Comparison of ENCODE assay signal across 9 mouse cellular contexts in the genomic region with DNA sequence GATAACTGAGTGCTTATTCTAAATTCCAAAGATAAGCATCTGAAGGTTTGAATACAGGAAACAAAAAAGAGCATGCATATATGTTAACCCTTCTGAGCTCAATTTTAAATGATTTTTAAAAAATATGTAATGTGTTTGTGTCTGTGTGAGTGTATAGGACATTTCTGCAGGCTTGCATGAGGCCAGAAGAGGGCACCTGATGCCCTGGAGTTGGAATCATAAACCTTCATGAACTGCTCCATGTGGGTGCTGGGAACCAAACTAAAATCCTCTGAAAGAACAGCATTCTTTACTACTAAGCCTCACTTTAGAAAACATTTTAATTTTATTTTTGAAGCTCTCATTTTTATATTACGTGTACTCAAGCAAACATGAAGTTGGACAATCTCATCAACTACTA. TPM values are rescaled to one million over a fixed set of nuclear protein-coding genes. Genes with fewer than 3 reads are reported as not detected.
A peak's percentile ranks its signal among the peaks of the same experiment; 100 is the strongest.
DNase-seq lines count a peak whose midpoint lies in the region; ATAC-seq and TF ChIP-seq lines count a peak whose summit lies in the region.
"Had no signal": no experiment of that assay in that cellular context is flagged by ENCODE, and none has a peak within 500 bp of the region (broad histone marks: within the 10 kb centered on the region; RNA-seq: fewer than 3 reads in every experiment).

No protein-coding gene starts in this region.

- no peak for DNase-seq in layer of hippocampus, adult 2 months (ENCODE audit: low spot score in 2 of 2)
- no peak for DNase-seq in layer of hippocampus, adult 9-11 months
- no peak for DNase-seq in embryonic facial prominence, embryonic 14.5 days (ENCODE audit: low spot score)
- DNase-seq in cerebellum, adult 9-10 months, result no peak
- DNase-seq: lung, adult 2 months; thymus, postnatal 25 days had no signal

- no peak for ATAC-seq in embryonic facial prominence, embryonic 14.5 days (ENCODE audit: low read depth)
- no peak for ATAC-seq in hindbrain, embryonic 13.5 days (ENCODE audit: low FRiP score)
- no peak for ATAC-seq in neural tube, embryonic 12.5 days (ENCODE audit: low FRiP score, low read depth)
- no peak for ATAC-seq in cerebellum, adult (ENCODE audit: insufficient number of reproducible peaks, low FRiP score, low TSS enrichment)

- H3K4me3 ChIP-seq in layer of hippocampus, adult 2 months, result no peak overlapping the region
- H3K4me3 ChIP-seq in embryonic facial prominence, embryonic 14.5 days (ENCODE audit: low read depth, low read length), result 0 out of 2 replicates have a peak overlapping the region, but pooled peaks have one; percentile 11
- peak overlapping the region; percentile 13 for H3K4me3 ChIP-seq in hindbrain, embryonic 13.5 days
- no peak overlapping the region for H3K4me3 ChIP-seq in neural tube, embryonic 12.5 days

- peaks cover 59% of the 10 kb centered on the region for H3K36me3 ChIP-seq in embryonic facial prominence, embryonic 14.5 days (ENCODE audit: control insufficient read depth, insufficient read depth, low read length)
- H3K36me3 ChIP-seq in hindbrain, embryonic 13.5 days, result peaks cover 38% of the 10 kb centered on the region
- peaks cover 46% of the 10 kb centered on the region for H3K36me3 ChIP-seq in neural tube, embryonic 12.5 days

- no peaks in the 10 kb centered on the region for H3K9me3 ChIP-seq in embryonic facial prominence, embryonic 14.5 days (ENCODE audit: control insufficient read depth, low read length)
- no peaks in the 10 kb centered on the region for H3K9me3 ChIP-seq in hindbrain, embryonic 13.5 days
- H3K9me3 ChIP-seq in neural tube, embryonic 12.5 days, result no peaks in the 10 kb centered on the region

- peaks cover 20% of the 10 kb centered on the region for H3K4me1 ChIP-seq in embryonic facial prominence, embryonic 14.5 days (ENCODE audit: control insufficient read depth, insufficient read depth, low read length)
- peaks cover 43% of the 10 kb centered on the region for H3K4me1 ChIP-seq in hindbrain, embryonic 13.5 days (replicated peaks)
- peaks cover 9% of the 10 kb centered on the region for H3K4me1 ChIP-seq in neural tube, embryonic 12.5 days

- WGBS in embryonic facial prominence, embryonic 14.5 days, result 93% methylated on average over 1 of the region's 1 CpGs
- WGBS in hindbrain, embryonic 13.5 days, result 91% methylated on average over 1 of the region's 1 CpGs
- WGBS in neural tube, embryonic 12.5 days, result 94% methylated on average over 1 of the region's 1 CpGs

- H3K27me3 ChIP-seq in embryonic facial prominence, embryonic 14.5 days (replicated peaks; ENCODE audit: control insufficient read depth, insufficient read depth, low read length), result no peaks in the 10 kb centered on the region
- no peaks in the 10 kb centered on the region for H3K27me3 ChIP-seq in hindbrain, embryonic 13.5 days
- no peaks in the 10 kb centered on the region for H3K27me3 ChIP-seq in neural tube, embryonic 12.5 days (replicated peaks)

- peak; percentile 28; the same call in 1 of the 2 replicates for TF ChIP-seq CTCF in layer of hippocampus, adult 2 months (conservative IDR thresholded peaks at IDR 0.05)

- H3K4me2 ChIP-seq in embryonic facial prominence, embryonic 14.5 days (ENCODE audit: low read depth, low read length), result peak overlapping the region; percentile 36
- H3K4me2 ChIP-seq in hindbrain, embryonic 13.5 days, result peak overlapping the region; percentile 48
- peak overlapping the region; percentile 50 for H3K4me2 ChIP-seq in neural tube, embryonic 12.5 days (replicated peaks)

- H3K9ac ChIP-seq in embryonic facial prominence, embryonic 14.5 days (ENCODE audit: low read depth, low read length), result no peak overlapping the region
- no peak overlapping the region for H3K9ac ChIP-seq in hindbrain, embryonic 13.5 days
- H3K9ac ChIP-seq in neural tube, embryonic 12.5 days, result no peak overlapping the region

- no peak overlapping the region for H3K27ac ChIP-seq in layer of hippocampus, adult 2 months
- H3K27ac ChIP-seq in embryonic facial prominence, embryonic 14.5 days (replicated peaks; ENCODE audit: low read depth, low read length), result no peak overlapping the region
- H3K27ac ChIP-seq in hindbrain, embryonic 13.5 days, result no peak overlapping the region
- no peak overlapping the region for H3K27ac ChIP-seq in neural tube, embryonic 12.5 days

RNA-seq across cellular contexts. Expression of gene Vim, which starts 3.7 kb away (rescaled TPM):
- 10 to 100 TPM; 57.4 to 71.6 TPM for total RNA-seq in layer of hippocampus, adult 2 months (2021)
- polyA plus RNA-seq in embryonic facial prominence, embryonic 14.5 days (2014; fragmentation: Nextera tagmentation; extraction: Ambion mirVana), result 1,242 and 1,248 TPM in 2 replicates
- polyA plus RNA-seq in hindbrain, embryonic 13.5 days (2015; fragmentation: Nextera tagmentation; extraction: Ambion mirVana), result 727 and 758 TPM in 2 replicates
- 1,122 and 1,179 TPM in 2 replicates for polyA plus RNA-seq in neural tube, embryonic 12.5 days (2016; fragmentation: Nextera tagmentation; extraction: Ambion mirVana)

RNA-seq across cellular contexts. Expression of gene Trdmt1, which starts 32.9 kb away (rescaled TPM):
- total RNA-seq in layer of hippocampus, adult 2 months (2021), result 1 to 10 TPM; 3.7 to 5.2 TPM
- 11.5 and 16.8 TPM in 2 replicates for polyA plus RNA-seq in embryonic facial prominence, embryonic 14.5 days (2014; fragmentation: Nextera tagmentation; extraction: Ambion mirVana)
- 7.8 and 9.7 TPM in 2 replicates for polyA plus RNA-seq in hindbrain, embryonic 13.5 days (2015; fragmentation: Nextera tagmentation; extraction: Ambion mirVana)
- 6.6 and 8.9 TPM in 2 replicates for polyA plus RNA-seq in neural tube, embryonic 12.5 days (2016; fragmentation: Nextera tagmentation; extraction: Ambion mirVana)

Comparison
In these comparisons a context has a peak if more than half of its experiments do, and no peak if none do; other contexts are left out.
1. H3K4me3 ChIP-seq: peak in embryonic facial prominence, embryonic 14.5 days (single experiment) and hindbrain, embryonic 13.5 days (single experiment); none in layer of hippocampus, adult 2 months (single experiment) and neural tube, embryonic 12.5 days (single experiment).
2. Peak in every context shown above with its lines, with median percentiles within 50 percentile points of each other: H3K4me2 ChIP-seq.